Mouse (Mus musculus): ENCODE results near the gene 2810459M11Rik. TPM values are rescaled to one million over a fixed set of nuclear protein-coding genes. Genes with fewer than 3 reads are reported as not detected.

2810459M11Rik gene
- polyA plus RNA-seq, 1 experiment, result 0.42 TPM

DNA sequence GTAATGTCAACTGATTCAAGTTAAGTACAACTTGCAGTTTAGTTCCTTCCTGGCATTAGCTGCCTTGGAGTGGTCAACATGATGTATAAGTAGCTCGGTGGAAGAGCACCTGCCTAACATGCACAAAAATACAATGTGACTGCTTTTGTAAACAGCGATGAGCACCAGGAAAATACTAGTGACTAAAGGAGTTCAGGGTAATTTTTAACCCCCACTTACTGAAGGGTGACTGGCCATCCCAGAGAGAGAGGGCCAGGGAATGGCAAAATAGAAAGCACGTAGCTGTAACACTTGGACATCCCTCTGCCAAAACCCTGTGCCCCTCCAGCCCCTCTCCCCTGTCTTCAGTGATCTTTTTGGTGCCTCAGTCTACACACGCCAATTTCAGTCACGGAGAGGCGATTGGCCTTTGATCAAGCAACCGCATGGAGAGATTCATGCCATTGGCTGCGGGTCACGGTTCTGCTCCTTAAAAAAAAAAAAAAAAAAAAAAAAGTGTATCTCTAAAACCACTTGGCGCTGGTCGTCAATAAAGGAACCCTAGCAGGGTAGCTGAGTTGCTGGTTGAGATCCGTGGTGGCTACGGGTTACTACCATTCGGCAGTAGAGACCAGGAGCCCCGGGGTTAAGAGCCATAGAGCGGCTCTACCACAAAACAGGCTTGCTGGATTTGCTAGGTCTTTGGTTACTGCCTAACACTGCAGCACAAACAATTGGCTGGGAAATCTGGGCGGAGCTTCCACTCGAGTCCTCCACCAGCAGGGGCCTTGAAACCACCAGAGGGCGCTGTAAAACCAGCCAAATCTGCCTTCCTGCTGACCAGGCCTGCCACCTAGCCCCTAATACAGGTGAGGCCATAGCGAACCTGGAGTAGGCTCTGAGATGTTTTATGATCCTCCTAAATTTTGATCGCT, 13.4 kb downstream of the 2810459M11Rik start:
- TF ChIP-seq EP300 (IDR thresholded peaks at IDR 0.05; ENCODE audit: insufficient read depth, low read depth, low read length), result 0 out of 2 replicates have a peak, but pooled peaks have one; percentile 45
- peak; percentile 97 for TF ChIP-seq CTCF (IDR thresholded peaks at IDR 0.05; ENCODE audit: low read depth, low read length)
- TF ChIP-seq POLR2A (IDR thresholded peaks at IDR 0.05; ENCODE audit: insufficient read depth, low read length), result no peak
- Histone ChIP-seq H3K27ac (ENCODE audit: insufficient read depth, low read length) (0 out of 2 replicates have a peak overlapping the region, but pooled peaks have one; percentile 44), H3K36me3 (ENCODE audit: control insufficient read depth, insufficient read depth, low read length, poor library complexity, severe bottlenecking) (no peaks in the 10 kb centered on the region), H3K4me1 (ENCODE audit: control insufficient read depth, insufficient read depth, low read length) (peaks cover 2% of the 10 kb centered on the region), H3K4me3 (ENCODE audit: low read depth, low read length) (peak overlapping the region; percentile 65), H3K27me3 (ENCODE audit: control insufficient read depth, insufficient read depth, low read length, poor library complexity, severe bottlenecking) (no peaks in the 10 kb centered on the region), H3K9me3 (replicated peaks; ENCODE audit: control insufficient read depth, insufficient read depth, low read length, poor library complexity, severe bottlenecking) (no peaks in the 10 kb centered on the region), H3K9ac (ENCODE audit: low read depth, poor library complexity, severe bottlenecking) (peak overlapping the region; percentile 55)

DNA sequence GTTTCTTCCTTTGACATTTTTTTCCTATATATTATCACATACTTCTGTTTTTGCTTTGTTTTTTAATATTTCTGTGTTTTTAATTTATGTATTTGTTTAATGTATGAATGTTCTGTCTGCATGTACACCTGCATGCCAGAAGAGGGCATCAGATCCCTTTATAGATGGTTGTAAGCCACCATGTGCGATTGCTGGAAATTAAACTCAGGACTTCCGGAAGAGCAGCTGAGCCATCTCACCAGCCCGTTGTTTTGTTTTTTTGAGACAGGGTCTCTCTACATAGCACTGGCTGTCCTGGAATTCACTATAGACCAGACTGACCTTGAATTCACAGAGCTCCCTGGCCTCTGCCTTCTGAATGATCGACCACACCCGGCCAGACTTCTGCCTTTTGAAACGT, 16.9 kb downstream of the 2810459M11Rik start:
- Histone ChIP-seq H3K27ac (ENCODE audit: insufficient read depth, low read length) (peak overlapping the region; percentile 82), H3K9ac (ENCODE audit: low read depth, poor library complexity, severe bottlenecking) (no peak overlapping the region), H3K36me3 (ENCODE audit: control insufficient read depth, insufficient read depth, low read length, poor library complexity, severe bottlenecking) (no peaks in the 10 kb centered on the region), H3K4me3 (ENCODE audit: low read depth, low read length) (no peak overlapping the region), H3K27me3 (ENCODE audit: control insufficient read depth, insufficient read depth, low read length, poor library complexity, severe bottlenecking) (no peaks in the 10 kb centered on the region), H3K9me3 (replicated peaks; ENCODE audit: control insufficient read depth, insufficient read depth, low read length, poor library complexity, severe bottlenecking) (no peaks in the 10 kb centered on the region), H3K4me1 (ENCODE audit: control insufficient read depth, insufficient read depth, low read length) (peaks cover 5% of the 10 kb centered on the region)
- TF ChIP-seq EP300 (IDR thresholded peaks at IDR 0.05; ENCODE audit: insufficient read depth, low read depth, low read length), result peak; percentile 34; the same call in 1 of the 2 replicates
- TF ChIP-seq POLR2A (IDR thresholded peaks at IDR 0.05; ENCODE audit: insufficient read depth, low read length), result no peak
- no peak for TF ChIP-seq CTCF (IDR thresholded peaks at IDR 0.05; ENCODE audit: low read depth, low read length)

DNA sequence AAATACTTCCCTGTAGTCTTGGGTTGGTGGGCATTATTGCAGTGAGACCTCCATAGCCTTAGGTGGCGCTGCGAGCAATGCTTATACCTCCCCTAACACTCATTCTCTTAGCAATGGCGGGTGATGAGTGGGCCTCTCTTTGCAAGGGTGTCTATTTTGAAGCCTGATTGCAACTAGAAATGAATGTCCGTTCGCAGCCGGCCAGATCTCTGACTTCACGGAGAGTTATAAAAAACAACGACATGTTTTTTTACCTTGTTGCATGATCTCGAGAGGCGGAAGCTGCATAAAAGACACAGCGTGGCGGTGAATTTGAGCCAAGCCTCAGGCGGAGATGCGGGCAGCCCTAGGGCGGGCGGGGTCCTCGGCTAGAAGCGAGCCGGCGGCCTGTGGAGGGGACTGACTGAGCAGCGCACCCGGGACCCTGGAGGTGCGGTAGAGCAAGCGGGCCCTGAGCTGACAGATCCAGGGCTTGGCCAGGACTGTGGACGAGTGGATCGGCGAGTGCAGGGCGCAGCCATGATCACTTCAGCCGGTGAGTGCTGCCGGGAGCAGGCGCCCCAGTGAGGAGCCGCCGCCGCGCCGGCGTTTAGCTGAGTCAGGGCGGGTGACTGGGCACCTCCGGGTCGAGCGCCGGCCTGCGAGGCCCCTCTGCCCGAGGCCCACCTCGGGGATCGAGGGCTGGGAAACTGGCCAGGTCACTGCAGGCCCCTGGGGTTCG, 18.8 kb downstream of the 2810459M11Rik start, which contains the start of gene Psmd1:
TSS of gene Psmd1 (plus strand) at position 117 of the 721 bp plus-strand sequence.
- Histone ChIP-seq H3K36me3 (ENCODE audit: control insufficient read depth, insufficient read depth, low read length, poor library complexity, severe bottlenecking) (no peaks in the 10 kb centered on the region), H3K9ac (ENCODE audit: low read depth, poor library complexity, severe bottlenecking) (peak within 1 kb of the TSS; percentile 95), H3K27me3 (ENCODE audit: control insufficient read depth, insufficient read depth, low read length, poor library complexity, severe bottlenecking) (no peaks in the 10 kb centered on the region), H3K27ac (ENCODE audit: insufficient read depth, low read length) (peak within 1 kb of the TSS; percentile 51; the same call in 1 of the 2 replicates), H3K4me3 (ENCODE audit: low read depth, low read length) (peak within 1 kb of the TSS; percentile 86), H3K4me1 (ENCODE audit: control insufficient read depth, insufficient read depth, low read length) (peaks cover 5% of the 10 kb centered on the region), H3K9me3 (replicated peaks; ENCODE audit: control insufficient read depth, insufficient read depth, low read length, poor library complexity, severe bottlenecking) (no peaks in the 10 kb centered on the region)
- TF ChIP-seq POLR2A (IDR thresholded peaks at IDR 0.05; ENCODE audit: insufficient read depth, low read length) (no peak), CTCF (IDR thresholded peaks at IDR 0.05; ENCODE audit: low read depth, low read length) (peak; percentile 58)

DNA sequence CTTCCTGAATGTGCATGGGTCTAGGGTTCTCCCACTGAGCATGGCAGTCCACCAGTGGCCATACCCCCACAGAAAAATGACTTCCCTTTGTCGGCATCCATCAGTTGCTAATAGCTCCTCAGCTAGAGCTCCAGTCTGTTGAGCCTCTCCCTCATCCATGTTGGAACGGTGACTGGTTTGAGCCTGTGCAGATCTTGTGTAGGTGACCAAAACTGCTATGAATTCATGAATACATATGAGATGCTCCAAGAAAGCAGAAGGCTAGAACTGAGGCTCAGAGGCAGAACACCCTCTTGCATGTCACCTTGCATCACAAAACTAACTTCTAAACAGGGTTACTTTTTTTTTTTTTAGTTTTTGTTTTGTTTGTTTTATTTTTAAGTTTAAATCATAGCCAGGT, 30.9 kb downstream of the 2810459M11Rik start:
- H3K27me3 ChIP-seq (ENCODE audit: control insufficient read depth, insufficient read depth, low read length, poor library complexity, severe bottlenecking), result no peaks in the 10 kb centered on the region
- no peak for TF ChIP-seq EP300 (IDR thresholded peaks at IDR 0.05; ENCODE audit: insufficient read depth, low read depth, low read length)
- TF ChIP-seq CTCF (IDR thresholded peaks at IDR 0.05; ENCODE audit: low read depth, low read length), result no peak
- TF ChIP-seq POLR2A (IDR thresholded peaks at IDR 0.05; ENCODE audit: insufficient read depth, low read length), result no peak
- H3K36me3 ChIP-seq (ENCODE audit: control insufficient read depth, insufficient read depth, low read length, poor library complexity, severe bottlenecking), result peaks cover 47% of the 10 kb centered on the region
- no peak overlapping the region for H3K9ac ChIP-seq (ENCODE audit: low read depth, poor library complexity, severe bottlenecking)
- no peak overlapping the region for H3K27ac ChIP-seq (ENCODE audit: insufficient read depth, low read length)
- H3K4me1 ChIP-seq (ENCODE audit: control insufficient read depth, insufficient read depth, low read length), result no peaks in the 10 kb centered on the region
- 0 out of 2 replicates have a peak, but pooled peaks cover 4% of the 10 kb centered on the region for H3K9me3 ChIP-seq (replicated peaks; ENCODE audit: control insufficient read depth, insufficient read depth, low read length, poor library complexity, severe bottlenecking)
- no peak overlapping the region for H3K4me3 ChIP-seq (ENCODE audit: low read depth, low read length)

DNA sequence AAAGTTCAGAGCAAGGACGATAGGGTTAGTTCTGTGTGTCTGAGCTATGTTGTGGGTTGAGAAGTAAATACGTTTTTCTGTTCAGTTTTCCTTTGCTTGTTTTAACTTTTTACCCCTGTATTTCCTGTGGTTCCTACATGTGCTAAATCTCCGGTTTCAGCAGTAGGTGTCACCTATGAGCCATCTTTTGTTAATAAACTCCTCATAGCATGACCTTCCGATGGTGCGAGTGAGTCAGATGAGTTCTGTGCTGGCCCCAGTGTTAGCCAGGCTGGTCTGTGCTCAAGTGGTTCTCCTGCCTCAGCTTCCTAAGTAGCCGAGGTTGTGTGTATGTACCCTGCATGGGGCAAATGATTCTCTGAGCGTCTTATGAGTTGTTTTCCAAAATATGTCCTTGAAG, 48.8 kb downstream of the 2810459M11Rik start:
- H3K9ac ChIP-seq (ENCODE audit: low read depth, poor library complexity, severe bottlenecking), result no peak overlapping the region
- H3K4me3 ChIP-seq (ENCODE audit: low read depth, low read length), result no peak overlapping the region
- H3K27me3 ChIP-seq (ENCODE audit: control insufficient read depth, insufficient read depth, low read length, poor library complexity, severe bottlenecking), result no peaks in the 10 kb centered on the region
- no peak for TF ChIP-seq POLR2A (IDR thresholded peaks at IDR 0.05; ENCODE audit: insufficient read depth, low read length)
- no peak for TF ChIP-seq CTCF (IDR thresholded peaks at IDR 0.05; ENCODE audit: low read depth, low read length)
- TF ChIP-seq EP300 (IDR thresholded peaks at IDR 0.05; ENCODE audit: insufficient read depth, low read depth, low read length), result no peak
- H3K36me3 ChIP-seq (ENCODE audit: control insufficient read depth, insufficient read depth, low read length, poor library complexity, severe bottlenecking), result peaks cover 41% of the 10 kb centered on the region
- H3K9me3 ChIP-seq (replicated peaks; ENCODE audit: control insufficient read depth, insufficient read depth, low read length, poor library complexity, severe bottlenecking), result no peaks in the 10 kb centered on the region; the same call in 1 of the 2 replicates
- no peaks in the 10 kb centered on the region for H3K4me1 ChIP-seq (ENCODE audit: control insufficient read depth, insufficient read depth, low read length)
- H3K27ac ChIP-seq (ENCODE audit: insufficient read depth, low read length), result no peak overlapping the region

Measured in ES-Bruce4 (cell line).